Mouse (Mus musculus) bone marrow, adult 2 months (tissue): Measurements from ENCODE around the gene Yy1.

ENCODE experiments used
- CTCF ChIP-seq: fragments of 200-500 bp; IDR thresholded peaks from 2 replicates; pipeline ENCODE4 v1.5.1; 2011; ENCODE audit warnings: low read length, control low read depth; ENCODE audit not compliant: control insufficient read depth, insufficient read depth
- POLR2A ChIP-seq: fragments of 200-500 bp; IDR thresholded peaks from 2 replicates; pipeline ENCODE4 v1.6.1; 2011; ENCODE audit warnings: low read depth, mild to moderate bottlenecking, control low read depth, low read length, borderline replicate concordance; ENCODE audit not compliant: control insufficient read depth

DNA sequence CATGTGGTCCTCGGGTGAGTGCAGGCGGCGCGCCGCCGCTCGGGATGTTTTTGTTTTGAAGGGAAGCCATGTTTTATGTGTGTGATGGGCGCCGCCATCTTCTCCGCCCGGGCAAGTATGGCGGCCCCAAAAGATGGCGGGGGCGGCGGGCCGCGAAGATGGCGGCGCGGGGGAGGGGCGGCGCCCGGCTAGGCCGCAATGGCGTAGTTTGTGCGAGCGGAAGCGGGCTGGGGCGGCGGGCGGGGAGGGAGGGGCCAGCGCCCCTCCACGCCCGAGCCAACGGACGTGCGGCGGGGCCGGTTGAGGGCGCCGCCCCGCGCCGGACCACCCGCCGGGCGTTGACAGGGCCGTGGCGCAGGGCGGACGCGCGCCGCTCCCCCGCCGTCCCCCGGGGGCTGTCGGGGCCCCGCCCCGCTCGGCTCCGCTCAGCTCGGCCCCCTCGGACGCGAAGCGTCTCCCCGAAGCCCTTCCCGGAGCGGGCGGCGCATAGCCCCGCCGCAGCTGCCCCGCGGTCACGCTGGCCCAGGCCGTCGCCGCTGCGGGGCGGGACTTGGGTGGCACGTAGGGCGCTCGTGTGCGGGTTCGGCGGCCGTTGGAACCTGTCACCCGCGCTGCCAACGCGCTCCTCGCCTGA is 1.4 kb downstream of the Yy1 start:
- peak; percentile 28; the same call in 1 of the 2 replicates for TF ChIP-seq POLR2A
- TF ChIP-seq CTCF, result no peak
